Mouse (Mus musculus) forebrain, embryonic 13.5 days (tissue): Measurements from ENCODE around the gene Crip1. TPM values are rescaled to one million over a fixed set of nuclear protein-coding genes. Genes with fewer than 3 reads are reported as not detected.

Experiments
- ATAC-seq: fragments of 200-750 bp; cut with Nextera tagmentation; 2 replicates; pipeline ENCODE4 v1.8.0; 2017
- H3K27ac ChIP-seq: fragments of 300-500 bp; sonication (generic); 2 replicates; pipeline ENCODE4 v1.5.1; 2015; ENCODE audit warnings: inconsistent platforms, mild to moderate bottlenecking, moderate library complexity
- H3K27me3 ChIP-seq: fragments of 300-500 bp; sonication (generic); 2 replicates; pipeline ENCODE4 v1.6.1; 2015; ENCODE audit warnings: mild to moderate bottlenecking, inconsistent platforms
- H3K36me3 ChIP-seq: fragments of 300-500 bp; sonication (generic); 2 replicates; pipeline ENCODE4 v1.6.1; 2015; ENCODE audit warnings: mild to moderate bottlenecking, inconsistent platforms; ENCODE audit not compliant: poor library complexity, severe bottlenecking
- H3K4me1 ChIP-seq: fragments of 300-500 bp; sonication (generic); 2 replicates; pipeline ENCODE4 v1.6.1; 2015; ENCODE audit warnings: inconsistent platforms
- H3K4me2 ChIP-seq: fragments of 300-500 bp; sonication (generic); 2 replicates; pipeline ENCODE4 v1.6.1; 2015; ENCODE audit warnings: inconsistent platforms, mild to moderate bottlenecking, moderate library complexity
- H3K4me3 ChIP-seq: fragments of 300-500 bp; sonication (generic); 2 replicates; pipeline ENCODE4 v1.5.1; 2015; ENCODE audit warnings: mild to moderate bottlenecking, inconsistent platforms
- H3K9ac ChIP-seq: fragments of 300-500 bp; sonication (generic); 2 replicates; pipeline ENCODE4 v1.6.1; 2015; ENCODE audit warnings: mild to moderate bottlenecking, inconsistent platforms
- H3K9me3 ChIP-seq: fragments of 300-500 bp; sonication (generic); replicated peaks from 2 replicates; pipeline ENCODE4 v1.6.1; 2016; ENCODE audit warnings: inconsistent platforms
- WGBS: fragments of 180-500 bp; shearing (Covaris S2); methylation state at CpG from one replicate; pipeline ENCODE4 v1.1.7; 2015; 5-methylcytosine and 5-hydroxymethylcytosine counted together
- polyA plus RNA-seq: library from polyadenylated mRNA; unstranded; fragments of >200 nt; fragmentation: Nextera tagmentation; extraction: Ambion mirVana; gene quantifications from 2 replicates; pipeline ENCODE4 v1.2.1, GENCODE M21; 2015

Crip1 gene
- polyA plus RNA-seq, 1 experiment from 2014 or later: 40.0 TPM

- no peaks in the 10 kb centered on the region for H3K4me1 ChIP-seq
- H3K27ac ChIP-seq: no peak overlapping the region
- 87% methylated on average over 9 of the region's 9 CpGs for WGBS
- no peak overlapping the region for H3K9ac ChIP-seq
- no peak for ATAC-seq
- H3K36me3 ChIP-seq: peaks cover 13% of the 10 kb centered on the region
- H3K27me3 ChIP-seq: no peaks in the 10 kb centered on the region
- H3K4me2 ChIP-seq: no peak overlapping the region
- no peak overlapping the region for H3K4me3 ChIP-seq
- H3K9me3 ChIP-seq: no peaks in the 10 kb centered on the region
Observed at GRCm38 (mm10) chr12:113168031-113168536, 22.0 kb downstream of the Crip1 start.

DNA sequence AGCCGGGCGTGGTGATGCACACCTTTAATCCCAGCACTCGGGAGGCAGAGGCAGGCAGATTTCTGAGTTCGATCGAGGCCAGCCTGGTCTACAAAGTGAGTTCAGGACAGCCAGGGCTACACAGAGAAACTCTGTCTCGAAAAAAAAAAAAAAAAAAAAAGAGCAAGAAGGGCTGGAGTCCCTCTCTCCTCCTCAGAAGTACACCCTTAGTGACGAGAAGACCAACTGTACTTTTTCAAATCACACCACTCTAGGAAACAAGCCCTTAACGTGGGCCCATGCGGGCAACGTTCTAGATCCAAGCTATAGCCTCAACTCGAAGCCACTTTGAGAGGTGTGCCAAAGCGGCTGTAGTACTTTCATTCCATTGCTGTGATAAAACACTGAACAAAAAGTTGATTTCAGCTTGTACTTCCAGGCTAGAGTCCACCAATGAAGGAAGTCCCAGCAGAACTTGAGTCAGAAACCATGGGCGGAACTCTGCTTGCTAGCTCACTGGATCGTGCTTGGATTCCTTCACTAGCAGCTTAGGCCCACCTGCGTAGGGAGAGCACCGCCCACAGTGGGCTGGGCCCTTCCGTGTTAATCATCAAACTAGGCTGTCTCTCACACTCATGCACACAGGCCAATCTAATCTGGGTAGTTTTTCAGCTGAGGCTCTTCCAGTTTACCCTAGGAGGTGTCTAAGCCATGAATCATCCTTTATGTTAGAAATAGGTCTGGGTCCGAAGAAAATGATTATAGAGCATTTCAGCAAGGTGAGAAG, 31.0 kb downstream of the Crip1 start:
- Histone ChIP-seq H3K4me3 (no peak overlapping the region), H3K4me1 (no peaks in the 10 kb centered on the region), H3K9ac (no peak overlapping the region), H3K36me3 (no peaks in the 10 kb centered on the region), H3K27ac (no peak overlapping the region), H3K27me3 (no peaks in the 10 kb centered on the region), H3K9me3 (no peaks in the 10 kb centered on the region), H3K4me2 (no peak overlapping the region)
- no peak for ATAC-seq
- 88% methylated on average over 18 of the region's 18 CpGs for WGBS

DNA sequence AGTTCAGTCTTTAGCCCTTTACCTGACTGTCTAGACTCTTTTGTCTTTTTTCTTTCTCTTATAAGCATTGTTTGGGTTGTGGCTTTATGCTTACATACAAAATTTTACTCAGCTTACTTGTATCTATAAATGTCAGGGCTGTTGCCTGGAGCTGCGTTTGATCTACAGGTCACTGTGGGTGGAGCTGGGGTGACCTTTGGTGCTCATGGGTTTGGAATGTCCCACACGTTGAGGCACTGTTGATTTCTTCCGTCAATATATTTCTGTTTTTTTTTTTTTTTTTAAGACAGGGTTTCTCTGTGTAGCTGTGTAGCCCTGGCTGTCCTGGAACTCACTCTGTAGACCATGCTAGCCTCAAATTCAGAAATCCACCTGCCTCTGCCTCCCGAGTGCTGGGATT, 34.9 kb downstream of the Crip1 start:
- ATAC-seq: no peak
- H3K27me3 ChIP-seq: no peaks in the 10 kb centered on the region
- H3K9ac ChIP-seq: no peak overlapping the region
- H3K27ac ChIP-seq: no peak overlapping the region
- H3K36me3 ChIP-seq: no peaks in the 10 kb centered on the region
- no peak overlapping the region for H3K4me3 ChIP-seq
- WGBS: 77% methylated on average over 4 of the region's 4 CpGs
- peaks cover 9% of the 10 kb centered on the region; the same call in 1 of the 2 replicates for H3K4me1 ChIP-seq
- H3K4me2 ChIP-seq: no peak overlapping the region
- H3K9me3 ChIP-seq: no peaks in the 10 kb centered on the region

GRCm38 (mm10) chr12:113184945-113185344, 38.8 kb downstream of the Crip1 start:
- Histone ChIP-seq H3K4me2 (peak overlapping the region; percentile 91; the same call in 1 of the 2 replicates), H3K9me3 (peaks cover 7% of the 10 kb centered on the region; the same call in 1 of the 2 replicates)
- WGBS: 66% methylated on average over 5 of the region's 5 CpGs

DNA sequence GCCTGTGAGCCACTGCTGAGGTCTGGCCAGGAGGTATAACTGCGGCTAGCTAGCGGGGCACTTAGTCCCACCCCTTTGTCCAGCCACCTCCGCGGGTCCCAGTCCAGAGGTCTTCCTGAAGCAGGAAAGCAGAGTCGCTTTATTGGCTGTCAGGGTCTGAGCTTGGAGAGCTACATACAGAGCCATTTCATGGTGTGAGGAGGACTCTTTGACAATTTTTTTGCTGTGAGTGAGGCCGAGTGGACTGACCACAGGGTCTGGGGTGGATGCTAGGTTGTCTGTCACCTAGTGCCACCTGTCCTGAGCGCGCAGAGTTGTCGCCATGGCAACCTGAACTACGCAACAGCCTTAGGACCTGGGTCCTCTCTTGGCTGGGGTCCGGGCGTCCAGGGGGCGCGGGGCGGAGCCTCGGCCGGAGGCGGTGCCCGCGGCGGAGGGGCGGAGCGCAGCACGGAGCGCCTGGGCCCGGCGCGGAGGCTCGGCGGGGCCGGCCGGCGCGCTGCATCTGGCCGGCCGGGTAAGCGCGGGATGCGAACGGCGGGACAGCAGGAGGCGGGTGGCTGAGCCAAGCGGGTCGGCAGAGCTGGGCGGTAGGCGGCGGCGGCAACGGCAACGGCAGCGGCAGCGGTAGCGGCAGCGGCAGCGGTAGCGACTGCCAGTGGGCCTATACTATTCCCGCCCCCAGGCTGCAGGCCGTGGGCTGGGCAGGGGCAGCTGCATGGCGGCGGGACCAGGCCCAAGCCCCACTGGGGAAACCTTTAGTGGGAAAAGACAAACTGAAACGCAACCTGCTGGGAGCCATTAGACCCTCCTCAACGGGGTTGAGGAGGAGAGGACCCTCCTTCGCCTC, 39.6 kb downstream of the Crip1 start, which contains the start of gene Tmem121:
Gene Tmem121, plus strand, starts transcription at position 489 of the 850 bp plus-strand sequence.
- peak within 1 kb of the TSS; percentile 88 for H3K9ac ChIP-seq
- under 1% methylated on average over 63 of the region's 63 CpGs for WGBS
- peak; percentile 71 for ATAC-seq
- peaks cover 7% of the 10 kb centered on the region; the same call in 1 of the 2 replicates for H3K9me3 ChIP-seq
- peaks cover 30% of the 10 kb centered on the region for H3K4me1 ChIP-seq
- no peak within 1 kb of the TSS for H3K27ac ChIP-seq
- H3K36me3 ChIP-seq: peaks cover 27% of the 10 kb centered on the region
- peak within 1 kb of the TSS; percentile 91 for H3K4me2 ChIP-seq
- H3K27me3 ChIP-seq: no peaks in the 10 kb centered on the region
- H3K4me3 ChIP-seq: peak within 1 kb of the TSS; percentile 74

More at GRCm38 (mm10) chr12:113184945-113185344, 38.8 kb downstream of the Crip1 start:
- no peaks in the 10 kb centered on the region for H3K27me3 ChIP-seq
- H3K4me3 ChIP-seq: no peak overlapping the region
- peaks cover 20% of the 10 kb centered on the region for H3K36me3 ChIP-seq
- peak overlapping the region; percentile 88; the same call in 1 of the 2 replicates for H3K9ac ChIP-seq
- H3K27ac ChIP-seq: no peak overlapping the region
- ATAC-seq: no peak
- H3K4me1 ChIP-seq: peaks cover 30% of the 10 kb centered on the region

GRCm38 (mm10) chr12:113186326-113187010, 40.4 kb downstream of the Crip1 start:
- Histone ChIP-seq H3K4me2 (peak overlapping the region; percentile 91), H3K27ac (no peak overlapping the region), H3K4me3 (peak overlapping the region; percentile 74), H3K4me1 (peaks cover 30% of the 10 kb centered on the region), H3K9ac (peak overlapping the region; percentile 88), H3K27me3 (no peaks in the 10 kb centered on the region), H3K36me3 (peaks cover 35% of the 10 kb centered on the region), H3K9me3 (peaks cover 7% of the 10 kb centered on the region; the same call in 1 of the 2 replicates)
- ATAC-seq: peak; percentile 5; the same call in 1 of the 2 replicates
- 28% methylated on average over 12 of the region's 12 CpGs for WGBS

DNA sequence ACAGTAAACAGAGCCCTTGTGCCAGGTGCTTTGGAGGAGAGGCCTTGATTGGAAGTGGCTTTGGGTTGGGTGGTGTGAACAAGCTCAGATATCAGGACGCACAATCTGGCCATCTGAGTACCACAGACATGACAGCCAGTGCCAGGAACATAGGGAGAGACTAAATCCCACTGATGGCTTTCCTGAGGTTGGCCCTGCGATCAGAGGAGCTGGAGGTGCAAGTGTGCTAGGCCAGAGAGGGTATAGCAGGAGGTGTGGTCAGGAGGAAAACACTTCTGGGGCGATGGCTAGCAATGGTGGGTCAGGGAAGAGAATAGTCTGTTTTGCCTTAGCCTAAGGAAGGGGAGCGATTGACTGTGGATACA, 40.9 kb downstream of the Crip1 start:
- peaks cover 30% of the 10 kb centered on the region for H3K4me1 ChIP-seq
- peaks cover 39% of the 10 kb centered on the region for H3K36me3 ChIP-seq
- H3K4me3 ChIP-seq: peak overlapping the region; percentile 74
- H3K27me3 ChIP-seq: no peaks in the 10 kb centered on the region
- peaks cover 7% of the 10 kb centered on the region; the same call in 1 of the 2 replicates for H3K9me3 ChIP-seq
- peak overlapping the region; percentile 91 for H3K4me2 ChIP-seq
- H3K9ac ChIP-seq: peak overlapping the region; percentile 88
- no peak for ATAC-seq
- 62% methylated on average over 4 of the region's 4 CpGs for WGBS
- H3K27ac ChIP-seq: no peak overlapping the region

DNA sequence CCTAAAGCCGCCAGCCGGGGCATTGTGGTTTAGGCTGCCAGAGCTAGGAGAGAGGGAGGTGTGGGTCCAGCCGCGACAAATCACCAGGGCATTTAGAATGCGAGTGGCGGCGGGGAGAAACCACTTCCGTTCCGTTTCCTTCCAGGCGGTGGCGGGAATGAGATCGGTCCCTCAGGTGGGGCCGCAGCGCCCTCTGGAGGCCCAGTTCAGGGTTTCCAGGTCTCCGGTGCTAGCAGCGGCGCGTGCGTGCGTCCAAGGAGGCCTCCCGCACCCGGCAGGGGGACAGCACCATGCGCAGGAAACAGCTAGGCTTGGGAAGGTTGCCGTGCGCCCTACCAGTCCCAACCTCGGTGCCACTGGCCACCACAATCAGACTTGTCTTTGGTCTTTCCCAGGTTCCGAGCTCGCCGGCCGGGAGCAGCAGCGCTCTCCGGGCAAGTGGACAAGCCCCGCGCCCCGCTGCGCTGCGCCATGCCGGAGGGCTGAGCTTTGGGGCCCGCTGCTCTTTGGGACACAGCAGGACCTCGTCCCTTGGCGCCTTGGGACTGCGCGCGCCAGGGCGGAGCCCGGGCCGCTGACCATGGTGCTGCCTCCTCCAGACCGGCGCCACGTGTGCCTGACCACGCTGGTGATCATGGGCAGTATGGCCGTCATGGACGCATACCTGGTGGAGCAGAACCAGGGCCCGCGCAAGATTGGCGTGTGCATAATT, 41.6 kb downstream of the Crip1 start:
- H3K4me1 ChIP-seq: peaks cover 30% of the 10 kb centered on the region
- H3K4me3 ChIP-seq: peak overlapping the region; percentile 74
- peaks cover 46% of the 10 kb centered on the region for H3K36me3 ChIP-seq
- WGBS: 4% methylated on average over 56 of the region's 56 CpGs
- peaks cover 7% of the 10 kb centered on the region; the same call in 1 of the 2 replicates for H3K9me3 ChIP-seq
- peak overlapping the region; percentile 91 for H3K4me2 ChIP-seq
- H3K27ac ChIP-seq: no peak overlapping the region
- H3K27me3 ChIP-seq: no peaks in the 10 kb centered on the region
- peak overlapping the region; percentile 88 for H3K9ac ChIP-seq
- peak; percentile 48 for ATAC-seq

DNA sequence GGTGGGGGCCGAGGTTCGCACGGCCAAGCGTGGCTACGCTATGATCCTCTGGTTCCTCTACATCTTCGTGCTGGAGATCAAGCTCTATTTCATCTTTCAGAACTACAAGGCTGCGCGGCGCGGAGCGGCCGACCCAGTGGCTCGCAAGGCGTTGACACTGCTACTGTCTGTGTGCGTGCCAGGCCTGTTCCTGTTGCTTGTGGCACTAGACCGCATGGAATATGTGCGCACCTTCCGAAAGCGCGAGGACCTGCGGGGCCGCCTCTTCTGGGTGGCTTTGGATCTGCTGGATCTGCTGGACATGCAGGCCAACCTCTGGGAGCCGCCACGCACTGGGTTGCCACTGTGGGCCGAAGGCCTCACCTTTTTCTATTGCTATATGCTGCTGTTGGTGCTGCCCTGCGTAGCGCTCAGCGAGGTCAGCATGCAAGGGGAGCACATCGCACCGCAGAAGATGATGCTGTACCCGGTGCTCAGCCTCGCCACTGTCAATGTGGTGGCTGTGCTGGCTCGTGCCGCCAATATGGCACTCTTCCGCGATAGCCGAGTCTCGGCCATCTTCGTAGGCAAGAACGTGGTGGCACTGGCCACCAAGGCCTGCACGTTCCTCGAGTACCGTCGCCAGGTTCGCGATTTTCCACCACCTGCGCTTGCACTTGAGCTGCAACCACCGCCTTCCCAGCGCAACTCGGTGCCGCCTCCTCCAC, 42.4 kb downstream of the Crip1 start:
- peak; percentile 1; the same call in 1 of the 2 replicates for ATAC-seq
- Histone ChIP-seq H3K27me3 (no peaks in the 10 kb centered on the region), H3K36me3 (peaks cover 53% of the 10 kb centered on the region)

GRCm38 (mm10) chr12:113193423-113193822, 47.3 kb downstream of the Crip1 start:
- no peak overlapping the region for H3K4me2 ChIP-seq
- H3K27ac ChIP-seq: no peak overlapping the region
- H3K9me3 ChIP-seq: peaks cover 11% of the 10 kb centered on the region
- H3K4me3 ChIP-seq: no peak overlapping the region
- H3K9ac ChIP-seq: no peak overlapping the region
- ATAC-seq: no peak
- H3K4me1 ChIP-seq: no peaks in the 10 kb centered on the region
- WGBS: 79% methylated on average over 2 of the region's 2 CpGs
- peaks cover 57% of the 10 kb centered on the region for H3K36me3 ChIP-seq
- no peaks in the 10 kb centered on the region for H3K27me3 ChIP-seq

More for the DNA sequence above, 42.4 kb downstream of the Crip1 start:
- Histone ChIP-seq H3K4me1 (peaks cover 30% of the 10 kb centered on the region), H3K27ac (no peak overlapping the region), H3K9ac (0 out of 2 replicates have a peak overlapping the region, but pooled peaks have one; percentile 88), H3K4me2 (peak overlapping the region; percentile 91), H3K9me3 (peaks cover 7% of the 10 kb centered on the region; the same call in 1 of the 2 replicates), H3K4me3 (peak overlapping the region; percentile 74)
- WGBS: 93% methylated on average over 51 of the region's 51 CpGs
